Mouse (Mus musculus) stomach, postnatal 0 days (tissue): ENCODE data around the gene Vsx2.
A peak's percentile ranks its signal among the peaks of the same experiment; 100 is the strongest.

ENCODE experiments used
- CTCF ChIP-seq: IDR thresholded peaks from 2 replicates; pipeline ENCODE4 v1.5.1; 2016; ENCODE audit warnings: antibody characterized with exemption, low read depth, mild to moderate bottlenecking, moderate library complexity
- EP300 ChIP-seq: optimal IDR thresholded peaks from 2 replicates; pipeline ENCODE3; 2016; ENCODE audit warnings: antibody characterized with exemption

DNA sequence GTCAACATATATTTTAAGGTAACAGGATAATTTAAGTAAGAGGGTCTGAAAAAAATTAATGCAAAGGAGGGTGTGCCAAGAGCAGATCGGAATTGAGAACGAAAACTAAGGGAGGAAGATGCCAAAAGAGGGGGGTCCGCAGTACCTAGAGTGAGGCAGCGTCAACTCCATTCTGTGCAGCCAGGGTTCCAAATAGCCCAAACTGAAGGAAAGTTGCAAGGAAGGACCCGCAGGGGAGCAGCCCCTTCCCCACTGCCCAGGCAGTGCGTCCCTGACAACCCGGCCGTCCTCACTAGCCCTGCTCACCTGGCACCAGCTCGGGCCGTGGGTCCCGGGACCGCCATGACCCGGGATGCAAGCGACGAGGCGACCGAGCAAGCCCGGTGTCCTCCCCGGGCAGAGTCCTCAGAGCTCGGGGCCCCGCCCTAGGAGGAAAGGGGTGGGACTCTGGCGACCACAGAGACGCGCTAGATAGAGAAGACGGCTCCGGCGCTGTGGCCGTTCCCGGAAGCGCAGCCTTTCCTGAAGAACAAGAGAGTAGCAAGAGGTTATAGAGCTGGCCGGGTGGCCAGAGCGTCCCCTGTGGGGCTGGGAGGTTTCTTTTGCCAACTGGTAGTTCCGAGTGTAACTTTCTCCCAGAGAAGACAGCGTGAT is 47.5 kb downstream of the Vsx2 start, which contains the start of gene Abcd4:
- TF ChIP-seq CTCF = peak; percentile 70
- TF ChIP-seq EP300 = peak; percentile 15
